Mouse (Mus musculus): ENCODE measurements around the gene 4930447F04Rik.

Gene 4930447F04Rik

GRCm38 (mm10) chrX:66304124-66304523 is at the start of gene 4930447F04Rik:
4930447F04Rik (minus strand) TSS chrX:66304224.
- DNase-seq: no peak
